Mouse (Mus musculus): ENCODE results near the gene Ppp1r27. TPM values are rescaled to one million over a fixed set of nuclear protein-coding genes. Genes with fewer than 3 reads are reported as not detected.
"Not testable (repeated sequence)": the region's sequence is repeated elsewhere in the genome, so short reads cannot be mapped to it uniquely, and the experiment has no call there.

The Ppp1r27 gene
- total RNA-seq, 2 experiments from 2014 or later: 156 to 183 TPM

DNA sequence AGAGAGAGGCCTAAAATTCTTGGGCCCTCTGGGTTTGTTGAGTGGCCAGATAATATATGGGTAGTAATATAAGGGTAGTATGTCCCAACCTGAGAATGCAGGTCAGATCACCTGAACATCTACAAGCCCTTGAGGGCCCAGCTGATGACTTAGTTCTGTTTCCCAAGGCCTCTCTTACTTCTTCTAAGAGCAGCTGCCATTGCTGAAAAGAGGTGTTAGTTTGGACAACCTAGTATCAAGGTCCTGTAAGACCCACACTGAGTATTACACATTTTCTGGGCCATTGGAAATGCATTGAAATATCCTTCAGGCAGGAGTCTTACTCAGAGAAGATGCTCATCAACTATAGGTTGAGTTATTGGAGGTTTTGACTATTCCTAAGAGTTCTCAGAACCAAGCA, 25.0 kb upstream of the Ppp1r27 start:
- no peak for DNase-seq

GRCm38 (mm10) chr11:120575046-120575445, 24.1 kb upstream of the Ppp1r27 start:
- no peak for DNase-seq

DNA sequence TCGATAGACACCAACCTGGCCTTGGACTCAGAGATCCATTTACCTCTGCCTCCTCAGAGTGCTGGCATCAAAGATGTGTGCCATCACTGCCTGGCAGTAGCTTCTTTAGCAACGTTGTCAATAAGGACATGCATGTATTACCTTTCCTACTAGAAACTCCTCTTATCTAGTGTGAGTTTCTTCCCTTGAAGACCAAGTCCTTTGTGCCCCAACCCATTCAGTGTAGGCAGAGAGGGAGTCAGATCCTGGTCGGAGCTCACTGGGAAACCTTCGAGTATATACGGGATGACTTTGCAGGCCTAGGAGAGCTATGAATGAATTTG, 23.3 kb upstream of the Ppp1r27 start:
- DNase-seq: no peak

GRCm38 (mm10) chr11:120573585-120574277, 22.8 kb upstream of the Ppp1r27 start:
- DNase-seq: no peak

DNA sequence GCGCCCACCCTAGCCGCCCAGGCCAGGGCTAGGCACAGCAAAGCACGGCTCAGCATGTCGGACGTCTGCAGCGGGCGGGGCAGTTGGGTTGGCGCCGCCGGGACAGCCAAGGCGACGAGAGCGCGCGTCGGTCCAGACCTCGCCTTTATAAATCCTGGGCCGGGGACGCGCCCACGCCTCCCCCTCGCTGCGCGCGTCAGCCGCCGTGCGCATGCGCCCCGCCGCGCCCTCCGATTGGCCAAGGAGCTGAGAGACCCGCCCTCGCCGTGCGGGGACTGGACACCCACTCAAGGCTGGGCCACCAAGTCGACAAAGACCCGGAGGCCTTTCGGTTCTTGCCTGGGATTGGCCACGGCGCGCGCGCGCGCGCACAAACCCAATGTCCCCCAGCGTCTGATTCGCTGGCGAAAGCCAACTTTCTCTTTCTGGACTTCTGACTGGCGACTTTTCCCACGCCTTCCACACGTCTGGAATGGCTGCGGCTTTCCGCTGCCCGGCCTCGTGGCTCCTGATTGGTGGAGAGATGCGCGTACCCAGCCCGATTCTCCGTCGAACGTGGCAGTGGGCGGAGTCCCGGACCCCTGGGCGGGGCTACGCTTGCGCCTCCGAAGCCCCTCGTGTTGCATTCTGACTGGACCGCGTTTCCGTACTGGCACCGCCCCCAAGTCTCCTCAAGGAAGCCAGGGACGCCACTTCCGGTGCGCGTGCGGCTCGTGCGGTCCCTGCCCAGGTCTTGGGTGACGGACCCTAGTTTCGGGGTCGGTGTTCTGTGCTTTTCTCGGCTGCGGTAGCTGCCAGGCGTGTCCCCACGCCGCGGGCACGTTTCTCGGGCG, 22.0 kb upstream of the Ppp1r27 start, which contains the start of gene P4hb:
P4hb (minus strand) TSS at position 502 of the 833 bp plus-strand sequence.
- peak; percentile 99 for DNase-seq

GRCm38 (mm10) chr11:120572417-120572751, 21.5 kb upstream of the Ppp1r27 start:
- DNase-seq: no peak

DNA sequence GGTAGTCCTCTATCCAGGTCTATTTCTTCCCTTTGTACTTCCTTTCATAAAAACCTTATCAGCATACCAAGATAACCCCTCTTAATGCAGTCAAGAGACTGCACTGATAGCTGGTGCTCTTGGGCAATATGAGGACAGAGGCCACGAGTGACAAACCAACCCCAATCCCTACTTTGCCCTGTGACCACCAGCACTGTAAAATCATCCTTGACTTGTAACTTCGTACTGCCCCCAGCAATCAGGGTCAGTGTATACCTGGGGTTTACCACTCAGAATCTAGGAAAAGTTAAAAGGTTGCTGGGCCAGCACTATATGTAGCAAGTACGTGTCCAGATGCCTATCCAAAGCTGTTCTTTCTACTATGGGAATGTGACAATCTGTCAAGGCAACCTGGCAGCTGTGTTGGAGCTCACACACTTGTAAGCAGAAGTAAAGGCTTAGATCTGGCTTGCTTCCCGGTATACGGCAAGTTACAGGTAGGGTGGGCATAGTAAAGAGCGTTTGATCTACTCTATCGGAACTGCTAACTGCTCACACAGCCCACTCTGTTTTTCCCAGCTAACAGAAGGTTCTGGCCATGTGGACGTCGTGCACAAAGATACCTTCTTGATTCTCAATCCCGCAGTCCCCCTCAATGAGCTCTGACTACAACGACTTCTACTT, 21.0 kb upstream of the Ppp1r27 start:
- DNase-seq: no peak

- DNase-seq: no peak
Observed at GRCm38 (mm10) chr11:120571122-120571521, 20.2 kb upstream of the Ppp1r27 start.

GRCm38 (mm10) chr11:120568324-120568723, 17.4 kb upstream of the Ppp1r27 start:
- DNase-seq: no peak

DNA sequence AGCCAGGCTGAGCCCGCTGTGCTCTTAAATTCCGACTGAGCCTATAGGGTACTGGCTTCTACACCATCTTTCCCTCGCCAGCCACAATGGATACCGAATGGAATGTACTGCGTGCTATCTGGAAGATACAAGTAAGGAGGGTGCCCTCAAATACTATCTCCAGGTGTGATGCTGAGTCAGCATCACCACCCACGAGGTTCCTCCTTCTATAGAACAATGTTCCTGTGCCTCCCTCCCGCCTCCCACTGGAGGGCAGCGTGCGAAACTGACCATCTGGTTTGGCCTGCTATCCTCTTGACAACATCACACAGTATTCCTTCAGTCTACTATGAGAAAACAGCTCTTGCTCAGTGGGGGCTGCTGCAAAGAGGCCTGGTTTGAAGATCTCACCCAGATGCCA, 14.2 kb upstream of the Ppp1r27 start:
- no peak for DNase-seq

- no peak for DNase-seq
Observed at GRCm38 (mm10) chr11:120562949-120563348, 12.0 kb upstream of the Ppp1r27 start.

DNA sequence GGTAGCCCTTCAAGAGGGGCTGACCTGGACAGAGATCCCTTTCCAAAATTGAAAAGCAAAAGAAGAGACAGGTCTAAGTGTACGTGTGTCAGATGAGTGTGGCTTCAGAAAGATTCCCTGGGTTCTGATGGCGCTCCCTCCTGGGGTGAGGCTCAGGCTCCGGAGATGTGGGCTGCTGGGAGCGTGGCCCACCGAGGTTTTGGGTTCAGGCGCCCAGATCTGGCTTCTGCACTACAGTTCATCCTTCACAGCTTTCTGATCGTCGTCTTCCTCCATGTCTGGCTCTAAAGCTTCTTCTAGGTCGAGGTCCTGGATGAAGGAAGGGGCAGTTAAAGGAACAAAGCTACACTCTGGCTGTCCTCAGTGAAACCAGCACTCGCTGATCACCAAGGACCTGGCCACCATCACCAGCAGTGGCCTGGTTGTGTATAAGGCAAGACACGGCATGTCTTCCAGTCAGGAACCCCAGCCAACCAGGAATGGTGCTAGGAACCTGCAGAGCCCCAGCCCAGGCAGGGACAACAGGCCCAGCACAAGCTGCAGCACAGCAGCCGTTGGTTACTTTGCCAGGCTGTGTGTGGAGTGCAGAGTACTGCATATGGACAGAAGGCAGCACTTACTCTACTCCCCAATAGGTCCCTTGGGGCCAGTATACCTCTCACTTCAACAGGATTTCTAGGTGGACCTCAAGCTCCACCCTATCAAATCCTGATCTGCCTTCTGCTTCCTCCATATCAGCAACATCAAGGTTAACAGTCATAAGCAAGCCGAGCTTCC, 10.2 kb upstream of the Ppp1r27 start:
- DNase-seq: no peak

DNA sequence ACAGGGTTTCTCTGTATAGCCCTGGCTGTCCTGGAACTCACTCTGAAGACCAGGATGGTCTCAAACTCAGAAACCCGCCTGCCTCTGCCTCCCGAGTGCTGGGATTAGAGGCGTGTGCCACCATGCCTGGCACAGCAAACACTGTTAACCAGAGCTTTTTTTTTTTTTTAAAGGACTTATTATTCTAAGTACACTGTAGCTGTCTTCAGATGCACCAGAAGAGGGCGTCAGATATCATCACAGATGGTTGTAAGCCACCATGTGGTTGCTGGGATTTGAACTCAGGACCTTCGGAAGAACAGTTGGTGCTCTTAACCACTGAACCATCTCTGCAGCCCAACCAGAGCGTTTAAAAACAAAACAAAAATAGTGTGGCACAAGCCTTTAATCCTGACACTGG, 7.9 kb upstream of the Ppp1r27 start:
- not testable (repeated sequence) for DNase-seq

- DNase-seq: no peak
Observed at GRCm38 (mm10) chr11:120555260-120555659, 4.3 kb upstream of the Ppp1r27 start.

GRCm38 (mm10) chr11:120554834-120555233, 3.9 kb upstream of the Ppp1r27 start:
- DNase-seq: no peak

DNA sequence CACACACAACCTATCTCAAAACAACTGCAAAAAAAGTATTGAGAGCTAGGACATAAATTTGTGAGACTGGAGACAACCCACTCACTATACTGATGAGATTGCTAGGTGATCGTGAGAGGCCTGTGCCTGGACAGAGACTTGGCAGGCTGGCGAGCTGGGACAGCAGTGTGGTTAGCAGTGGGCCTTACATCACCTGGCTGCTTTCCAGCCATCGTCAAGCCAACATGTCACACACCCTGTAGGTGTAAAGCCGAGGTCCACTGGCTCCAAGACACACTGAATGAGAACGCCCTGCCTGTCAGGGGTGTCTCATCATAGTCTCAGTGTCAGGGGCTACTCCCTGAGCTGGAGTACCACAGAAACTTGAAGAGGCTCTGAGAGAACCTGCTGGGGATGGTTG, 1.8 kb upstream of the Ppp1r27 start:
- no peak for DNase-seq

GRCm38 (mm10) chr11:120549986-120550809, 734 bp downstream of the Ppp1r27 start:
- no peak for DNase-seq

DNA sequence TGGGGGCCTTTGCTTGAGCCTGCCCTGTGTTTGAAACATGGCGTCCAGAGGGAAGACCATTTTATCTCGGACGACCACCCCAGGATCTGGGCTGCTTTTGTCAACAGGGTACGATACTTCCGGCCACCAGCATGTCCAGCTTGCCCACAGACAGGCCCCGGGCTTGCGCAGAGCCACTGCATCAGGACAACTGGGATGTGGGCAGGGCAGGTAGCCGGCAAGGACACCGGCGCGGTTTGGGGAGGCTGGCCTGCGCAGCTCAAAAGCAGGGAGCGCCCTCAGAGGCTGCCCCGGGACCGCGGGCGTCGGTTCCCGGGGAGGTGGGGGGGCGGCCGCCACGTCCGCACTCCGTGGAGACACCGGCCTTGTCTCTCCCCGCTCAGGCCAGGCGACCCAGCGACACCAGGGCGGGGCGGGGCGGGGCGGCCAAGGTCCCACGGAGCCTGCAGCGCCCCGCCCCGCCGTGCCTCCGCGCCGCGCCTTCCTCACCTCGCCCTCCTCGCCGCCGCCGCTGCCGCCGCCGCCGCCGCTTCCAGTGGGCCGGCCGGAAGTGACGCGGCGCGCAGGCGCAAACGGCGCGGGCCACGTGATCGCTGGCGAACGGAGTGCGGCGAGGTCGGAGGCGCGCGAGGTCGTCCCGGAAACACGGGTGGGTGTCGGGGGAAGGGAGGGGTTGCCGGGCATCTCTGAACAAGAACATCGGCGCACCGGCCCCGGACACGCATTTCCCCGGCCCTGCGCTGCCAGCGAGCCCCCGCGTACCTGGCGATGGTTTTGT, 1.6 kb downstream of the Ppp1r27 start, which contains the start of gene Mcrip1:
Mcrip1 (minus strand) TSS at position 560 of the 778 bp plus-strand sequence.
- peak; percentile 97 for DNase-seq

GRCm38 (mm10) chr11:120548786-120549167, 2.2 kb downstream of the Ppp1r27 start:
- no peak for DNase-seq

GRCm38 (mm10) chr11:120548214-120548613, 2.7 kb downstream of the Ppp1r27 start:
- DNase-seq: no peak

DNA sequence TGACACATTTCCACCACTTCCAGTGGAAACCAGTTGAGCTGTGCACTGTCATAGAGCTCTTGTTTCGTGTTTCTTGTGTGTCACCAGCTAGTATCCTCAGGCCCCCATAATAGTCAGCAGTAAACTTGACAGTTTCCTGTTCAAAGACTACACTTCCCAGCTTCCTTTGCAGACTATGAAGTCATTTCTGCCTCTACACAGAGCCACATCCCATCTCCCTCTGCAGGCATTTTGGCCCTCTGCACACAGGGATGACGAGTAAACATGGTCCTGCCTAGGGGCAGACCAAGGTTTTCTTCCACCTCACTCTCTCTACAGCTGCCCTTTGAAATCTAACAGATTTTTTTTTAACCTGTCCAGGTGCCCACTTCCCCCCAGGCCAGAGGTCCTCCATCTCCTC, 3.5 kb downstream of the Ppp1r27 start:
- DNase-seq: no peak

Data from gastrocnemius, postnatal 10 days (tissue).